Mouse (Mus musculus): ENCODE data around the gene Cela1.

Gene Cela1

DNA sequence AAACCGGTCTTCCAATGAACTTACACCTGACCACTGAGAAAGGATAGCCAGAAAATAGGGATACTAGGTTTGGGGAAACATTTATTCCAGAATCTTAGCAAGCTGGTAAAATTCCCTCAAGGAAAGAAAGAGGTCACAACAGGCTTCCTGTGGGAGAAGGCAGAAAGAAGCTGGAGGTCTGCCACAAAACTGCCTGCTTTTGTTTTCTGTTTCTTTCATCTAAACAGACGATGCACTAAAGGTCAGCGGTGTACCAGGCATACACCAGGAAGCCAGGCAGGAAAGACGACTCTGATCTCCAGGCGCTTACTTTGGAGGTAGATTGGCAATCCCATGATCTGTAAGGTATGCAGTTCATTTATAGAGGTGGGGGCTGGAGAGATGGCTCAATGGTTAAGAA lies 16.9 kb downstream of the Cela1 start:
- in situ Hi-C loops (cut with MboI, MseI): no loop called here

GRCm38 (mm10) chr15:100670004-100670403 lies 17.7 kb downstream of the Cela1 start:
- in situ Hi-C loops (cut with MboI, MseI): no loop called here

DNA sequence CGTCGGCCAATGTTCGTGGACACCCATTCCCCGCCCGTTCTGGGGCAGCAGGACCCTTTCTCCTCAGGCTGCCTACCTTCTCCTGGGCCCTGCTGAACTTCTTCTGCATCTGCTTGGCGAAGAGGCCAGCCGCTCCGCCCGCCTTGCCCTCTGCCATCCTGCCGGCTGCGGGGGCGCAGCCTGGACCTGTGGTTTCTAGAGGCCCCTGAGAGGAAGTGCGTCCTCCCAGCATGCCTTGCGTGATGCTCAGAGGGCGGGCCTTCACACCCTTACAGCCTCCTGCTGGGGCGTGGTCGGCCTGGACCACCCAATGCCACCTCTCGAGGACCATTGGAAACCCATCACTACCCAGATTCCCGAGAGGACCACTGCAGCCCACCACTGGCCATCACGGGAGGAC lies 18.4 kb downstream of the Cela1 start, which contains the start of gene Bin2:
Gene Bin2, minus strand, starts transcription at position 217 of the 400 bp plus-strand sequence.
- in situ Hi-C loops (cut with MboI, MseI): loop anchor here in 1 of 2 experiments (5.0 kb wide), 1 partner anchor 132 kb away; no protein-coding TSS in a partner anchor

- in situ Hi-C loops (cut with MboI, MseI): loop anchor here in 1 of 2 experiments (5.0 kb wide), 1 partner anchor 131 kb away; no protein-coding TSS in a partner anchor
Measured at GRCm38 (mm10) chr15:100667871-100668545, 19.7 kb downstream of the Cela1 start.

- in situ Hi-C loops (cut with MboI, MseI): loop anchor here in 1 of 2 experiments (5.0 kb wide), 1 partner anchor 130 kb away; no protein-coding TSS in a partner anchor
Measured at GRCm38 (mm10) chr15:100667420-100667819, 20.3 kb downstream of the Cela1 start.

DNA sequence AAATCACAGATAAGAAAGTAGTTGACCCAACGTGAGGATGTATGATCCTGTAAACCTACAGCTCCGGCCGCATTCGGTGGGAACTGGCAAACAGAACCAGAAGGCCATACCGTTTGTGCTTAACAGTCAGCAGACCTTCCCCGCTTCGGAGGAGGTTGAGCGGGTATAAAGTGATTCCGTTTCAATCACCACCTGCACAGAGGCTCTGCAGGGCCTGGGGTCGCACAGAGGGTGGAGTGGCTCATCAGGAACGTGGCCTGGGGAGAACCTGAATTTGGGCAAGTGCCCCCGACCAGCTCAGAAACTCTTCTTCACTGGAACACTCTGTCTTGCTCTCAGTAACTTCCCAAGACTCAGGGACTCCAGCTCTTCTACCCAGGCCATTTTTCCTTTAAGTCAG lies 20.9 kb downstream of the Cela1 start:
- in situ Hi-C loops (cut with MboI, MseI): loop anchor here in 1 of 2 experiments (5.0 kb wide), 1 partner anchor 130 kb away; no protein-coding TSS in a partner anchor

DNA sequence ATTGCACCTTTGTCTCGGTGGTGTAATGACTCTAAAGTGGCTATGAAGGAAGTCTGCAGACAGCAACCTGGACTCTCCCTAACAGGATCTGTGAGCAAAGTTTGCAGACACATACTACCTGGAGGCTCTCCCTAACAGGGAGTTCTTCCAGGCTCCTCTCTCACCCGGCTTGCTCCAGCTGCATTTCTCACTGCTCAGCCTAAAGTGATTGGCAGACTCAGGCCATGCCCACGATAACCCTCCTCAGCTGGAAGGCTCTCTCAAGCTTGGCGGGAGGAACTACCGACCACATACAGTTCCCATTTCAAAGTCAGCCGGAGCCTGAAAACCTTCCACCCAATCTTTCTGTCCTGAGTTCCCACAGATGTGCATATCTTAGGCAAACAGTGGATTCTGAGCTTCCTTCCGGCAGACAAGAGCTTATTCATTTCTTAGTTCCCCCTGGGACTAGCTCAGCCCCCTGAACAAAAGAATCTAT lies 21.5 kb downstream of the Cela1 start:
- in situ Hi-C loops (cut with MboI, MseI): loop anchor here in 1 of 2 experiments (5.0 kb wide), 1 partner anchor 129 kb away; no protein-coding TSS in a partner anchor

- in situ Hi-C loops (cut with MboI, MseI): loop anchor here in 1 of 2 experiments (5.0 kb wide), 1 partner anchor 128 kb away; no protein-coding TSS in a partner anchor
Measured at GRCm38 (mm10) chr15:100665411-100666218, 22.1 kb downstream of the Cela1 start.

DNA sequence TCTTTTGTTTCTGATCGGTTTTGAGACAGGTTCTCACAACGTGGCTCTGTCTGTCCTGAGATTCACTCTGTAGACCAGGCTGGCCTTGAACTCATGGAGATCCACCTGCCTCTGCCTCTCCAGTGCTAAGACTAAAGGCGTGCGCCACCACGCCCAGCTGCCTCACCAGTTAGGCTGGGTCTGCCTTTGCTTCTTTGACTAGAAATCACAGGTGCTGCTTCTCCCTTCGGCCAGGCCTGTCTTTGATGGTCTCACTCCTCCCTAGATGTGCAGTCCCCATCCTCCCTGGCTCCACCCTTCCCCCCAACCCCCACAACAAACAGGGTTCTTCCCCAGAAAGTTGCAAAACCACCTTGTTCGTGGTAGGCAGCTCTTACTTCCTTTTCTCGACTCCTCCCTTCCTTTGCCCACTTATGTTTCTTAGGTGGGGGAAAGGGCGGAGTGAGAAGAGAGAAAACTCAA lies 22.9 kb downstream of the Cela1 start:
- in situ Hi-C loops (cut with MboI, MseI): loop anchor here in 1 of 2 experiments (5.0 kb wide), 1 partner anchor 128 kb away; no protein-coding TSS in a partner anchor

DNA sequence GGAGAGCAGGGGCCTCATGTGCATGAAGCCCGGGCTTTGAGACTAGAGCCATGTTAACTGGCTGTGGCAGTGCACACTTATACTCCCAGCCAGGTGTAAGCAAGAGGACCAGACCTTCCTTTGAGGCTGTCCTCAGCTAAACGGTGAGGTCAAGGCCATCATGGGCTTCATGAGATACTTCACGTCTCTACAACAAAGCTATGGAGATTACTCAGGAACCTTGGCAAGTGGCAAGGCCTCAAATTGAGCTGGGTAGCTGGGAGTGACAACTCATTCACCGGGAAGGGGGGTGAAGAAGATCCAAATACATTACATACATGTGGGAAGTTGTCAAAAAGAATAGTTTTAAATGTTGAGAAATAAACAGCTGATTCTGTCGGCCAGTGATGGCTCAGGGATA lies 26.9 kb downstream of the Cela1 start:
- in situ Hi-C loops (cut with MboI, MseI): no loop called here

DNA sequence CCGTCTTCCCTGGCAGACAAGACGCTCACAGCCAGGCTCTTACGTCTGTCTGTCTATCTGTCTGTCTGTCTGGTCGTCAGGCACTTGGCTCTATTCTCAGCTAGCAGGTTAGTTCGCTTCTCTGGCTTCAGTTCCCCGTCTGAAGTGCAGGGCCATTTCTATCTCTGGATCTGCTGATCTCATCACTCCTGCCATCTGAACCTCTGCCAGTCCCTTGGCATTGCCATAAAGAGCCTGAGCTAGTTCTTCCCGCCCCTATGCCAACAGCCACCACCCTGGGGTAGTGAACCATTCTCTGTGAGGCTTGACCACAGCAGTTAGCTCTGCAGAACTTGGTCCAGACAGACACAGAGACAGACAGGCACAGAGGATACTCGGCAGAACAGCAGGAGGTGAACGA lies 27.4 kb downstream of the Cela1 start:
- in situ Hi-C loops (cut with MboI, MseI): no loop called here

GRCm38 (mm10) chr15:100655201-100655600 lies 32.5 kb downstream of the Cela1 start:
- in situ Hi-C loops (cut with MboI, MseI): no loop called here

DNA sequence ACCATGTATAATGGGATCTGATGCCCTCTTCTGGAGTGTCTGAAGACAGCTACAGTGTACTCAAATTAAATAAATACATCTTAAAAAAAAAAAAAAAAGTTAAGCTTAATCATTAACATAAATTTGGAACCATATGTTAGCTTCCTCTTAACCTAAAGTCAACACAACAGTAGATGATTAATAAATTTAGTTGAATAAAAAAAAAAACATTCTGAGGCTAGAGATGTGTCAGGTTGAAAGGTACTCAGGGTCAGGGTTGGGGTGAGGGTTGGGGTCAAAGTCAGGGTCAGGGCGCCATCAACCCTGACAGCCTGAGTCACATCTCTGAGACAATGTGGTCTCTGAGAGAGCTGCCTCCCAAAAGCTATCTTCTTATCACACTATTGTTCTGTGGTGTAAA lies 33.5 kb downstream of the Cela1 start:
- in situ Hi-C loops (cut with MboI, MseI): no loop called here

- in situ Hi-C loops (cut with MboI, MseI): no loop called here
Measured at GRCm38 (mm10) chr15:100651610-100652009, 36.1 kb downstream of the Cela1 start.

DNA sequence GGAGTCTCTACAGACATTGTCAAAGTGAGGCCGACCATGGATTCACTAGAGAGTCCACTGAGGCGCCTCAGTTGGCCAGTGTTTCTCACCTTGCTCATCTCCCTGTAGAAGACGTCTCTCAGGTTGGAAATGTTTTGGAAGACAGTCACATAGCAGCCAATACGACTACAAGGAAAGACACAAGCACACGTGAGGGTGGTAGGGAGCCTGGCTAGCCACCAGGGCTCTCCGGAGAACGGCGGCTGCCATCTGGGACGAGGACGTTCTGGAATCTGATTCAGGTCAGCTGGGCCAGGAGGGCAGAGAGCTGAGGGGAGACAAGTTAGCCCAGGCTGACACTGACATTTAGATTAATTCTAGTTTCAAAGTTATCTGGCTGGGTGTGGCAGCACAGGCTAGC lies 37.6 kb downstream of the Cela1 start:
- in situ Hi-C loops (cut with MboI, MseI): no loop called here

DNA sequence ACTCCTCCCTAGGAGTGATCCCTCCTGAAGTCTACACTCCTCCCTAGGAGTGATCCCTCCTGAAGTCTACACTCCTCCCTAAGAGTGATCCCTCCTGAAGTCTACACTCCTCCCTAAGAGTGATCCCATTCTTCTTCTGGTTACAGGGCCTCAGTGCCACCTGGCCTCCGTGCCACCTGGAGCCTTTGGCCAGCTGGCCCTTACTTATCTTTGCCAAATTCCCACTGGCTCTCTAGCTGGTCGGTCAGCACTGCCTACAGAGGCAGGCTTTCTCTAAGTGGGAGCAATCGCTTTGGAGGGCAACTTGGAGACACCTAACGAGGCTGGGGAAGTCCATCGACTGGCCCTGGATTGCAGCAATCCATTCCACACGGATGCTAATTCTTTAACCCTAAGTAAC lies 41.6 kb downstream of the Cela1 start:
- in situ Hi-C loops (cut with MboI, MseI): no loop called here

DNA sequence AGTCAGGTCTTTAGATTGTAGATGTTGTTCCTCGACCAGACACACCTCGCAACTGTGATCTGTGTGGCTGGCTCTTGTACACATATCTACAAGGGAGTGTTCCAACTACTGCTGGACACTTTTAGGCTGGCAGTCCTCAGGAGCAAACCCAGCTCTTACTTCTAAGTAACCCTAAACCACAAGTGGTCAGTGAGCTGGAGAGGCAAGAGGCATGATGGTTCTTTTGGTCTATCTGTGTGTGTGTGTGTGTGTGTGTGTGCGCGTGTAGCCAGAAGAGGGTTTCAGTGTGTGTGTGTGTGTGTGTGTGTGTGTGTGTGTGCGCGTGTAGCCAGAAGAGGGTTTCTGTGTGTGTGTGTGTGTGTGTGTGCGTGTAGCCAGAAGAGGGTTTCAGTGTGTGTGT lies 45.3 kb downstream of the Cela1 start:
- in situ Hi-C loops (cut with MboI, MseI): no loop called here

DNA sequence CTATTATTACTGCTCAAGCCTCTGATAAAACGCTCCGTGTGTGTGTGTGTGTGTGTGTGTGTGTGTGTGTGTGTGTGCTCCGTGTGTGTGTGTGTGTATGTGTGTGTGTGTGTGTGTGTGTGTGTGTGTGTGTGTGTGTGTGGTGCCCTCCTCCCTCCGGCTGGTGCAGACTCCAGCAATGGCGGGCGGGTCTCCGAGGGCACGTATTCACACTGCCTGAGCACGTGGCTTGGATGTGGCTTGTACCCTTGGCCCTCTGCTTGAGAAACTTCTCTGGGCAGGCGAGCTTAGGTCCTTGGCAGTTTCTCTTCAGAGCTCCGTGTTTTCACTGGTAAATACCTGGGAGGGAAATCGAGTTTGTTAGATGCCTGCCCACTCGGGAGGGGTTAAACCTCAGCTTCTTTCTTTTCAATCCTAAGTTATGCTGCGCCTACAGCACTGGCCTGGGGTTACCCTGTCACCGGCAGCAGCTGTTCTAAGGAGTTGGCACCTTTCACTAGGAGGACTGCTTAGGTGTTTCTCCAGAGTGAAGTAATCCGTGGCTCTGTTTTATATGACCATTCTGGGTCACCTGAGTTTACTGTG lies 46.4 kb downstream of the Cela1 start:
- in situ Hi-C loops (cut with MboI, MseI): no loop called here

- in situ Hi-C loops (cut with MboI, MseI): no loop called here
Measured at GRCm38 (mm10) chr15:100639972-100640750, 47.6 kb downstream of the Cela1 start.

GRCm38 (mm10) chr15:100637661-100638060 lies 50.1 kb downstream of the Cela1 start:
- in situ Hi-C loops (cut with MboI, MseI): no loop called here
